Mouse (Mus musculus) kidney, embryonic 16.5 days (tissue): ENCODE results near the gene Ddx58. TPM values are rescaled to one million over a fixed set of nuclear protein-coding genes. Genes with fewer than 3 reads are reported as not detected.
A peak's percentile ranks its signal among the peaks of the same experiment; 100 is the strongest.

Experiments used
- ATAC-seq: fragments of 200-750 bp; cut with Nextera tagmentation; 2 replicates; pipeline ENCODE4 v1.8.0; 2017; ENCODE audit warnings: moderate TSS enrichment; ENCODE audit not compliant: low FRiP score, low TSS enrichment
- H3K27ac ChIP-seq: fragments of 300-500 bp; sonication (generic); 2 replicates; pipeline ENCODE4 v1.5.1; 2014; ENCODE audit warnings: low read length
- H3K27me3 ChIP-seq: fragments of 300-500 bp; sonication (generic); 2 replicates; pipeline ENCODE4 v1.6.1; 2014; ENCODE audit warnings: low read length, control low read depth, mixed read lengths; ENCODE audit not compliant: insufficient read depth
- H3K36me3 ChIP-seq: fragments of 300-500 bp; sonication (generic); 2 replicates; pipeline ENCODE4 v1.6.1; 2014; ENCODE audit warnings: low read length, control low read depth, mixed read lengths; ENCODE audit not compliant: insufficient read depth
- H3K4me1 ChIP-seq: fragments of 300-500 bp; sonication (generic); 2 replicates; pipeline ENCODE4 v1.6.1; 2014; ENCODE audit warnings: low read length, control low read depth, mixed read lengths; ENCODE audit not compliant: insufficient read depth
- H3K4me2 ChIP-seq: fragments of 300-500 bp; sonication (generic); replicated peaks from 2 replicates; pipeline ENCODE4 v1.6.1; 2014; ENCODE audit warnings: low read depth, low read length
- H3K4me3 ChIP-seq: fragments of 300-500 bp; sonication (generic); 2 replicates; pipeline ENCODE4 v1.5.1; 2014; ENCODE audit warnings: mild to moderate bottlenecking, low read length
- H3K9ac ChIP-seq: fragments of 300-500 bp; sonication (generic); replicated peaks from 2 replicates; pipeline ENCODE4 v1.6.1; 2014; ENCODE audit warnings: low read length
- H3K9me3 ChIP-seq: fragments of 300-500 bp; sonication (generic); 2 replicates; pipeline ENCODE4 v1.6.1; 2016; ENCODE audit warnings: low read length, control low read depth
- WGBS: fragments of 180-500 bp; shearing (Covaris S2); extraction: QIAGEN DNeasy Blood & Tissue Kit; methylation state at CpG from one replicate; pipeline ENCODE4 v1.1.7; 2014; 5-methylcytosine and 5-hydroxymethylcytosine counted together
- polyA plus RNA-seq: library from polyadenylated mRNA; unstranded; fragments of >200 nt; fragmentation: Nextera tagmentation; extraction: Ambion mirVana; gene quantifications from 2 replicates; pipeline ENCODE4 v1.2.1, GENCODE M21; 2015

The Ddx58 gene
- polyA plus RNA-seq, 1 experiment from 2014 or later, result 7.8 TPM

DNA sequence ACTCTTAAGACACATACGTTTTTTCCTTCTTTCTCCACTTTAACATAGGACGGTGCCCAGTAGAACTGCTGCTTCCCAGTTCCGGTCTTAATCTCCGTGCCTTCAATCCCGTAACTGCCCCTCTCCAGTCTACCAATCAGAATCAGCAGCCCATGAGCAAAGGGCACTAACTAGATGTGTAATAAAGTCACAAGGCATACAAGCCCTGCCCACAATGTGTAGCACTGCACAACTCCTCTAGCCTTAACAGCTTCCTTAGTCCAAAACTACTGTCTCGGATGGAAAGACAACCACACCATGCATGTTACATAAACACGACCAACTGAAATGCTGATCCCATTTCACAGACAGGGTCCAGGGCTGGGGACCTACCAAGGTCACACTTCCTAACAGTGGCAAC lies 28.1 kb upstream of the Ddx58 start:
- WGBS, result 50% methylated on average over 7 of the region's 7 CpGs
- ATAC-seq, result peak; percentile 0; the same call in 1 of the 2 replicates
- H3K9me3 ChIP-seq, result no peaks in the 10 kb centered on the region

GRCm38 (mm10) chr4:40264321-40264720 lies 24.7 kb upstream of the Ddx58 start:
- no peak overlapping the region for H3K9ac ChIP-seq
- peaks cover 36% of the 10 kb centered on the region for H3K36me3 ChIP-seq
- peaks cover 23% of the 10 kb centered on the region for H3K4me1 ChIP-seq
- H3K27ac ChIP-seq, result no peak overlapping the region
- H3K4me2 ChIP-seq, result no peak overlapping the region
- no peak for ATAC-seq
- H3K9me3 ChIP-seq, result no peaks in the 10 kb centered on the region
- 63% methylated on average over 1 of the region's 1 CpGs for WGBS
- no peak overlapping the region for H3K4me3 ChIP-seq
- no peaks in the 10 kb centered on the region for H3K27me3 ChIP-seq

More for the DNA sequence above, 28.1 kb upstream of the Ddx58 start:
- H3K36me3 ChIP-seq, result peaks cover 9% of the 10 kb centered on the region
- no peaks in the 10 kb centered on the region for H3K27me3 ChIP-seq
- peak overlapping the region; percentile 100 for H3K27ac ChIP-seq
- H3K4me1 ChIP-seq, result peaks cover 23% of the 10 kb centered on the region
- peak overlapping the region; percentile 84 for H3K4me3 ChIP-seq
- peak overlapping the region; percentile 89 for H3K4me2 ChIP-seq
- peak overlapping the region; percentile 90 for H3K9ac ChIP-seq

- WGBS, result 83% methylated on average over 8 of the region's 8 CpGs
- H3K9ac ChIP-seq, result no peak overlapping the region
These were observed 14.9 kb upstream of the Ddx58 start for GRCm38 (mm10) chr4:40254385-40255103.

GRCm38 (mm10) chr4:40253766-40254165 lies 14.1 kb upstream of the Ddx58 start:
- no peaks in the 10 kb centered on the region for H3K9me3 ChIP-seq
- no peak for ATAC-seq
- WGBS, result 75% methylated on average over 2 of the region's 2 CpGs

More at GRCm38 (mm10) chr4:40254385-40255103, 14.9 kb upstream of the Ddx58 start:
- no peak for ATAC-seq
- H3K9me3 ChIP-seq, result no peaks in the 10 kb centered on the region
- H3K4me2 ChIP-seq, result no peak overlapping the region
- H3K27me3 ChIP-seq, result no peaks in the 10 kb centered on the region
- no peak overlapping the region for H3K4me3 ChIP-seq
- H3K36me3 ChIP-seq, result peaks cover 10% of the 10 kb centered on the region; the same call in 1 of the 2 replicates
- H3K4me1 ChIP-seq, result no peaks in the 10 kb centered on the region
- no peak overlapping the region for H3K27ac ChIP-seq

GRCm38 (mm10) chr4:40250984-40251383 lies 11.4 kb upstream of the Ddx58 start:
- WGBS, result 90% methylated on average over 5 of the region's 5 CpGs

More at GRCm38 (mm10) chr4:40253766-40254165, 14.1 kb upstream of the Ddx58 start:
- Histone ChIP-seq H3K4me2 (no peak overlapping the region), H3K27ac (no peak overlapping the region), H3K4me1 (no peaks in the 10 kb centered on the region), H3K4me3 (no peak overlapping the region), H3K36me3 (0 out of 2 replicates have a peak, but pooled peaks cover 4% of the 10 kb centered on the region), H3K27me3 (no peaks in the 10 kb centered on the region), H3K9ac (no peak overlapping the region)

GRCm38 (mm10) chr4:40244035-40244434 lies 4.4 kb upstream of the Ddx58 start:
- Histone ChIP-seq H3K4me2 (no peak overlapping the region), H3K4me3 (no peak overlapping the region), H3K9ac (no peak overlapping the region), H3K4me1 (peaks cover 6% of the 10 kb centered on the region; the same call in 1 of the 2 replicates), H3K27ac (no peak overlapping the region), H3K27me3 (no peaks in the 10 kb centered on the region), H3K36me3 (no peaks in the 10 kb centered on the region), H3K9me3 (no peaks in the 10 kb centered on the region)
- no peak for ATAC-seq
- 86% methylated on average over 8 of the region's 8 CpGs for WGBS

More at GRCm38 (mm10) chr4:40250984-40251383, 11.4 kb upstream of the Ddx58 start:
- Histone ChIP-seq H3K9ac (no peak overlapping the region), H3K4me1 (no peaks in the 10 kb centered on the region), H3K4me2 (no peak overlapping the region), H3K27ac (no peak overlapping the region), H3K36me3 (no peaks in the 10 kb centered on the region), H3K4me3 (no peak overlapping the region), H3K27me3 (no peaks in the 10 kb centered on the region), H3K9me3 (no peaks in the 10 kb centered on the region)
- ATAC-seq, result no peak

- H3K4me3 ChIP-seq, result no peak overlapping the region
- H3K9ac ChIP-seq, result no peak overlapping the region
- WGBS, result 87% methylated on average over 4 of the region's 4 CpGs
- no peaks in the 10 kb centered on the region for H3K27me3 ChIP-seq
- H3K27ac ChIP-seq, result no peak overlapping the region
- peaks cover 13% of the 10 kb centered on the region for H3K4me1 ChIP-seq
- H3K36me3 ChIP-seq, result no peaks in the 10 kb centered on the region
- ATAC-seq, result no peak
- H3K4me2 ChIP-seq, result no peak overlapping the region
- no peaks in the 10 kb centered on the region for H3K9me3 ChIP-seq
These were observed 3.4 kb upstream of the Ddx58 start for GRCm38 (mm10) chr4:40243006-40243405.

DNA sequence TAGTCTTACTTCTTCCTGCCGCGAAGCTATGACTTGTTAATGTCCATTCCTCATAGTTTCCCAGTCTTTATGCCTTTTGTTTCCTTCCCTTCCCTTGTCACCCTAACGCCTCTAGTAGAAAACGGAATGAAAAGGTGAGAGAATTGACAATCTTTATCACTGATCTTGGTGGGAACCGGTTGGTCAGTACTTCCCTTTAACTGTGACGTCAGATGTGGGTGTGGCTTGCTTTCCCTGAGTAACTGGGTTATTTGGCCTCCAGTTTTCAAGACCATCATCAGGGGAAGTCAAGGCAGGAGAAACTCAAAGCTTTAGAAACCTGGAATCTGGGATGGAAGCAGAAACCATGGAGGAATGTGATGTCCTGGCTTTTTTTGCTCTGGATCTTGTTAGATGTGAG lies 2.3 kb upstream of the Ddx58 start:
- Histone ChIP-seq H3K4me1 (peaks cover 13% of the 10 kb centered on the region), H3K27ac (no peak overlapping the region), H3K36me3 (no peaks in the 10 kb centered on the region), H3K27me3 (no peaks in the 10 kb centered on the region), H3K4me3 (no peak overlapping the region), H3K9ac (no peak overlapping the region), H3K4me2 (no peak overlapping the region), H3K9me3 (no peaks in the 10 kb centered on the region)
- 53% methylated on average over 6 of the region's 6 CpGs for WGBS
- no peak for ATAC-seq

- peak overlapping the region; percentile 78 for H3K9ac ChIP-seq
- H3K4me1 ChIP-seq, result peaks cover 13% of the 10 kb centered on the region
- H3K27me3 ChIP-seq, result no peaks in the 10 kb centered on the region
- H3K9me3 ChIP-seq, result no peaks in the 10 kb centered on the region
- ATAC-seq, result peak; percentile 46
- peak overlapping the region; percentile 70 for H3K4me3 ChIP-seq
- no peaks in the 10 kb centered on the region for H3K36me3 ChIP-seq
- no peak overlapping the region for H3K27ac ChIP-seq
- WGBS, result 37% methylated on average over 5 of the region's 5 CpGs
- peak overlapping the region; percentile 90 for H3K4me2 ChIP-seq
These were observed 680 bp upstream of the Ddx58 start for GRCm38 (mm10) chr4:40240272-40240744.
